Mouse (Mus musculus) lung, embryonic 15.5 days (tissue): ENCODE data around the gene Ppp4r4. TPM values are rescaled to one million over a fixed set of nuclear protein-coding genes. Genes with fewer than 3 reads are reported as not detected.
"Not testable (repeated sequence)": the region's sequence is repeated elsewhere in the genome, so short reads cannot be mapped to it uniquely, and the experiment has no call there.

Experiments
- ATAC-seq: fragments of 200-750 bp; cut with Nextera tagmentation; 2 replicates; pipeline ENCODE4 v1.8.0; 2017; ENCODE audit warnings: moderate number of reproducible peaks, borderline replicate concordance; ENCODE audit not compliant: low FRiP score, low TSS enrichment; ENCODE audit errors: extremely low read depth
- H3K27ac ChIP-seq: fragments of 300-500 bp; sonication (generic); 2 replicates; pipeline ENCODE4 v1.5.1; 2015; ENCODE audit warnings: moderate library complexity, mild to moderate bottlenecking, inconsistent platforms
- H3K27me3 ChIP-seq: fragments of 300-500 bp; sonication (generic); 2 replicates; pipeline ENCODE4 v1.6.1; 2015; ENCODE audit warnings: inconsistent platforms
- H3K36me3 ChIP-seq: fragments of 300-500 bp; sonication (generic); 2 replicates; pipeline ENCODE4 v1.6.1; 2015; ENCODE audit warnings: inconsistent platforms
- H3K4me1 ChIP-seq: fragments of 300-500 bp; sonication (generic); 2 replicates; pipeline ENCODE4 v1.6.1; 2015; ENCODE audit warnings: inconsistent platforms
- H3K4me2 ChIP-seq: fragments of 300-500 bp; sonication (generic); 2 replicates; pipeline ENCODE4 v1.6.1; 2015; ENCODE audit warnings: inconsistent platforms, mild to moderate bottlenecking, moderate library complexity
- H3K4me3 ChIP-seq: fragments of 300-500 bp; sonication (generic); 2 replicates; pipeline ENCODE4 v1.5.1; 2015; ENCODE audit warnings: mild to moderate bottlenecking, inconsistent platforms
- H3K9ac ChIP-seq: fragments of 300-500 bp; sonication (generic); 2 replicates; pipeline ENCODE4 v1.6.1; 2015; ENCODE audit warnings: inconsistent platforms
- H3K9me3 ChIP-seq: fragments of 300-500 bp; sonication (generic); 2 replicates; pipeline ENCODE4 v1.6.1; 2016; ENCODE audit warnings: inconsistent platforms
- WGBS: fragments of 180-500 bp; shearing (Covaris S2); methylation state at CpG from one replicate; pipeline ENCODE4 v1.1.7; 2015; 5-methylcytosine and 5-hydroxymethylcytosine counted together
- polyA plus RNA-seq: library from polyadenylated mRNA; unstranded; fragments of >200 nt; fragmentation: Nextera tagmentation; extraction: Ambion mirVana; gene quantifications from 2 replicates; pipeline ENCODE4 v1.2.1, GENCODE M21; 2015

Gene Ppp4r4
- polyA plus RNA-seq, 1 experiment from 2014 or later: 2.2 TPM

- ATAC-seq, H3K4me2 ChIP-seq, H3K27me3 ChIP-seq, H3K9me3 ChIP-seq, H3K27ac ChIP-seq, H3K4me1 ChIP-seq, H3K36me3 ChIP-seq, H3K9ac ChIP-seq, H3K4me3 ChIP-seq: not testable (repeated sequence)
- WGBS: 77% methylated on average over 6 of the region's 6 CpGs
These were observed 46.1 kb downstream of the Ppp4r4 start for GRCm38 (mm10) chr12:103578148-103578547.

- no peaks in the 10 kb centered on the region for H3K36me3 ChIP-seq
- no peak overlapping the region for H3K9ac ChIP-seq
- no peak overlapping the region for H3K4me3 ChIP-seq
- no peak overlapping the region for H3K27ac ChIP-seq
- no peak overlapping the region for H3K4me2 ChIP-seq
- no peak for ATAC-seq
- WGBS: 74% methylated on average over 8 of the region's 8 CpGs
- H3K4me1 ChIP-seq: no peaks in the 10 kb centered on the region
- H3K9me3 ChIP-seq: no peaks in the 10 kb centered on the region
- no peaks in the 10 kb centered on the region for H3K27me3 ChIP-seq
These were observed 51.7 kb downstream of the Ppp4r4 start for GRCm38 (mm10) chr12:103583771-103584170.

GRCm38 (mm10) chr12:103598411-103598810, 66.3 kb downstream of the Ppp4r4 start:
- Histone ChIP-seq H3K36me3 (no peaks in the 10 kb centered on the region), H3K27me3 (no peaks in the 10 kb centered on the region), H3K9me3 (no peaks in the 10 kb centered on the region), H3K27ac (no peak overlapping the region), H3K9ac (no peak overlapping the region), H3K4me2 (no peak overlapping the region), H3K4me1 (no peaks in the 10 kb centered on the region; the same call in 1 of the 2 replicates), H3K4me3 (no peak overlapping the region)
- ATAC-seq: no peak
- 10% methylated on average over 2 of the region's 2 CpGs for WGBS

- no peaks in the 10 kb centered on the region for H3K36me3 ChIP-seq
- 39% methylated on average over 3 of the region's 3 CpGs for WGBS
- no peaks in the 10 kb centered on the region for H3K27me3 ChIP-seq
- no peak overlapping the region for H3K9ac ChIP-seq
- H3K4me3 ChIP-seq: no peak overlapping the region
- ATAC-seq: no peak
- H3K4me2 ChIP-seq: no peak overlapping the region
- no peaks in the 10 kb centered on the region; the same call in 1 of the 2 replicates for H3K4me1 ChIP-seq
- H3K27ac ChIP-seq: no peak overlapping the region
- no peaks in the 10 kb centered on the region for H3K9me3 ChIP-seq
These were observed 68.3 kb downstream of the Ppp4r4 start for GRCm38 (mm10) chr12:103600364-103600763.

GRCm38 (mm10) chr12:103601839-103602238, 69.8 kb downstream of the Ppp4r4 start:
- Histone ChIP-seq H3K4me3 (no peak overlapping the region), H3K27ac (no peak overlapping the region), H3K4me1 (no peaks in the 10 kb centered on the region; the same call in 1 of the 2 replicates), H3K9ac (no peak overlapping the region), H3K4me2 (no peak overlapping the region), H3K36me3 (no peaks in the 10 kb centered on the region), H3K27me3 (no peaks in the 10 kb centered on the region), H3K9me3 (no peaks in the 10 kb centered on the region)
- ATAC-seq: no peak
- 82% methylated on average over 3 of the region's 3 CpGs for WGBS

- Histone ChIP-seq H3K36me3 (no peaks in the 10 kb centered on the region), H3K9me3 (no peaks in the 10 kb centered on the region), H3K4me2 (no peak overlapping the region), H3K9ac (no peak overlapping the region), H3K27ac (no peak overlapping the region), H3K27me3 (no peaks in the 10 kb centered on the region), H3K4me1 (no peaks in the 10 kb centered on the region), H3K4me3 (no peak overlapping the region)
- no peak for ATAC-seq
- WGBS: 81% methylated on average over 1 of the region's 1 CpGs
These were observed 83.1 kb downstream of the Ppp4r4 start for GRCm38 (mm10) chr12:103615141-103615540.

- Histone ChIP-seq H3K9ac (no peak overlapping the region), H3K4me3 (no peak overlapping the region), H3K9me3 (no peaks in the 10 kb centered on the region), H3K36me3 (no peaks in the 10 kb centered on the region), H3K4me1 (no peaks in the 10 kb centered on the region), H3K4me2 (no peak overlapping the region), H3K27ac (no peak overlapping the region), H3K27me3 (no peaks in the 10 kb centered on the region)
- WGBS: 64% methylated on average over 4 of the region's 4 CpGs
- ATAC-seq: no peak
These were observed 83.7 kb downstream of the Ppp4r4 start for GRCm38 (mm10) chr12:103615734-103616133.

GRCm38 (mm10) chr12:103616860-103617261, 84.8 kb downstream of the Ppp4r4 start:
- H3K4me1 ChIP-seq: no peaks in the 10 kb centered on the region
- H3K27ac ChIP-seq: no peak overlapping the region
- no peak overlapping the region for H3K4me2 ChIP-seq
- H3K36me3 ChIP-seq: no peaks in the 10 kb centered on the region
- ATAC-seq: no peak
- no peak overlapping the region for H3K4me3 ChIP-seq
- no peak overlapping the region for H3K9ac ChIP-seq
- no peaks in the 10 kb centered on the region for H3K9me3 ChIP-seq
- 51% methylated on average over 10 of the region's 10 CpGs for WGBS
- H3K27me3 ChIP-seq: no peaks in the 10 kb centered on the region

- no peaks in the 10 kb centered on the region for H3K36me3 ChIP-seq
- no peak for ATAC-seq
- H3K4me3 ChIP-seq: no peak within 1 kb of the TSS
- no peaks in the 10 kb centered on the region for H3K4me1 ChIP-seq
- no peak within 1 kb of the TSS for H3K27ac ChIP-seq
- H3K27me3 ChIP-seq: no peaks in the 10 kb centered on the region
- H3K4me2 ChIP-seq: no peak within 1 kb of the TSS
- 57% methylated on average over 3 of the region's 3 CpGs for WGBS
- no peaks in the 10 kb centered on the region for H3K9me3 ChIP-seq
- no peak within 1 kb of the TSS for H3K9ac ChIP-seq
These were observed 99.1 kb downstream of the Ppp4r4 start, which contains the start of gene Serpina10 for GRCm38 (mm10) chr12:103631203-103631612. Serpina10 (minus strand) TSS chr12:103631444.

GRCm38 (mm10) chr12:103634430-103634829, 102.3 kb downstream of the Ppp4r4 start:
- H3K4me3 ChIP-seq: no peak overlapping the region
- no peak overlapping the region for H3K4me2 ChIP-seq
- no peaks in the 10 kb centered on the region for H3K4me1 ChIP-seq
- H3K27ac ChIP-seq: no peak overlapping the region
- no peak for ATAC-seq
- H3K27me3 ChIP-seq: no peaks in the 10 kb centered on the region
- no peaks in the 10 kb centered on the region for H3K36me3 ChIP-seq
- no peaks in the 10 kb centered on the region for H3K9me3 ChIP-seq
- 78% methylated on average over 2 of the region's 2 CpGs for WGBS
- H3K9ac ChIP-seq: no peak overlapping the region

- Histone ChIP-seq H3K36me3 (no peaks in the 10 kb centered on the region), H3K27me3 (no peaks in the 10 kb centered on the region), H3K9ac (no peak overlapping the region), H3K27ac (no peak overlapping the region), H3K4me1 (no peaks in the 10 kb centered on the region), H3K4me3 (no peak overlapping the region), H3K4me2 (no peak overlapping the region), H3K9me3 (no peaks in the 10 kb centered on the region)
- ATAC-seq: no peak
- WGBS: 82% methylated on average over 2 of the region's 2 CpGs
These were observed 103.8 kb downstream of the Ppp4r4 start for GRCm38 (mm10) chr12:103635846-103636245.

- Histone ChIP-seq H3K27me3 (no peaks in the 10 kb centered on the region), H3K27ac (no peak overlapping the region), H3K4me1 (no peaks in the 10 kb centered on the region), H3K9me3 (no peaks in the 10 kb centered on the region), H3K36me3 (no peaks in the 10 kb centered on the region), H3K4me3 (no peak overlapping the region), H3K9ac (no peak overlapping the region), H3K4me2 (no peak overlapping the region)
- WGBS: 0% methylated on average over 2 of the region's 2 CpGs
- no peak; the same call in 1 of the 2 replicates for ATAC-seq
These were observed 111.3 kb downstream of the Ppp4r4 start for GRCm38 (mm10) chr12:103643336-103643735.

- no peaks in the 10 kb centered on the region for H3K9me3 ChIP-seq
- no peak for ATAC-seq
- H3K4me2 ChIP-seq: no peak overlapping the region
- H3K27ac ChIP-seq: no peak overlapping the region
- no peaks in the 10 kb centered on the region for H3K36me3 ChIP-seq
- no peaks in the 10 kb centered on the region for H3K4me1 ChIP-seq
- no peak overlapping the region for H3K9ac ChIP-seq
- H3K27me3 ChIP-seq: no peaks in the 10 kb centered on the region
- WGBS: 67% methylated on average over 3 of the region's 3 CpGs
- no peak overlapping the region for H3K4me3 ChIP-seq
These were observed 111.7 kb downstream of the Ppp4r4 start for GRCm38 (mm10) chr12:103643818-103644217.
